In genomic region chr6:78250053-78250452, GRCm38 (mm10) we compare ENCODE assay signal across 15 mouse cellular contexts.
"Had no signal": no experiment of that assay in that cellular context is flagged by ENCODE, and none has a peak within 500 bp of the region (broad histone marks: within the 10 kb centered on the region; RNA-seq: fewer than 3 reads in every experiment).

No protein-coding gene starts in this region.

- H3K4me2 ChIP-seq: limb, embryonic 13.5 days; midbrain, embryonic 15.5 days; stomach, embryonic 15.5 days had no signal

- H3K4me3 ChIP-seq: limb, embryonic 13.5 days; midbrain, embryonic 10.5 days; midbrain, embryonic 15.5 days; stomach, embryonic 15.5 days had no signal

- ATAC-seq: midbrain, embryonic 15.5 days had no signal

- H3K36me3 ChIP-seq: limb, embryonic 13.5 days; midbrain, embryonic 10.5 days; midbrain, embryonic 15.5 days; stomach, embryonic 15.5 days had no signal

- H3K9me3 ChIP-seq: limb, embryonic 13.5 days; midbrain, embryonic 10.5 days; midbrain, embryonic 15.5 days; stomach, embryonic 15.5 days had no signal

- H3K9ac ChIP-seq: limb, embryonic 13.5 days; liver, embryonic 14.5 days; midbrain, embryonic 15.5 days; stomach, embryonic 15.5 days had no signal

- H3K4me1 ChIP-seq: limb, embryonic 13.5 days; midbrain, embryonic 15.5 days; stomach, embryonic 15.5 days had no signal

- DNase-seq: kidney, adult 9 months; kidney, postnatal 36 days; left cerebral cortex, postnatal 4 days; lung, adult 18-20 months; lung, postnatal 10 days; lung, postnatal 4 days; right cerebral cortex, postnatal 14 days; thymus, adult 2 months; thymus, postnatal 25 days had no signal

- H3K27ac ChIP-seq: kidney, postnatal 0 days; limb, embryonic 13.5 days; liver, embryonic 14.5 days; midbrain, embryonic 10.5 days; midbrain, embryonic 15.5 days; stomach, embryonic 15.5 days had no signal

- H3K27me3 ChIP-seq: limb, embryonic 13.5 days; midbrain, embryonic 15.5 days; stomach, embryonic 15.5 days had no signal
